Mouse (Mus musculus) heart, postnatal 14 days (tissue): Measurements from ENCODE around the gene Nkx2-9. TPM values are rescaled to one million over a fixed set of nuclear protein-coding genes. Genes with fewer than 3 reads are reported as not detected.

Experiments used
- DNase-seq, 2 experiments: peaks; one replicate each; pipeline ENCODE4 v3.0.0; 2021 to 2022
- intact Hi-C: fragments of 180-260 bp; cut with DNase I; formaldehyde crosslinking; loops from one replicate; pipeline ENCODE4 v1.15.1; 2025
- long read RNA-seq, 2 experiments: library from polyadenylated mRNA; stranded (forward); transcript quantifications; one replicate each; pipeline ENCODE4 v2.0.0; 2021
- total RNA-seq, 2 experiments: library from RNA; stranded (reverse); gene quantifications; 2 replicates each; pipeline ENCODE4 v1.2.3; 2021

Nkx2-9 gene
- not detected for total RNA-seq
- long read RNA-seq, experiment 1 = 0 reads
- long read RNA-seq, experiment 2 = 0 reads

- intact Hi-C loops = no loop called here
- no peak for DNase-seq
These were observed at the start of gene Nkx2-9 for GRCm38 (mm10) chr12:56612761-56613437. Gene Nkx2-9, minus strand, starts transcription at chr12:56613284.

GRCm38 (mm10) chr12:56637181-56637566 is 24.1 kb upstream of the Nkx2-9 start:
- intact Hi-C loops = loop anchor here (1.0 to 10.0 kb wide), 2 partner anchors 579 to 752 kb away; no protein-coding TSS in a partner anchor
- DNase-seq = peak; percentile 10 to 56

GRCm38 (mm10) chr12:56636534-56637180 is 23.6 kb upstream of the Nkx2-9 start:
- peak in 1 of 2 experiments; percentile 21 for DNase-seq
- intact Hi-C loops = loop anchor here (1.0 to 10.0 kb wide), 2 partner anchors 578 to 752 kb away; no protein-coding TSS in a partner anchor

- no peak for DNase-seq
These were observed 3.0 kb upstream of the Nkx2-9 start for GRCm38 (mm10) chr12:56616088-56616487.

GRCm38 (mm10) chr12:56615391-56615790 is 2.3 kb upstream of the Nkx2-9 start:
- no peak for DNase-seq
- intact Hi-C loops = no loop called here

More at GRCm38 (mm10) chr12:56616088-56616487, 3.0 kb upstream of the Nkx2-9 start:
- intact Hi-C loops = no loop called here

GRCm38 (mm10) chr12:56614513-56614912 is 1.4 kb upstream of the Nkx2-9 start:
- DNase-seq = no peak
- intact Hi-C loops = no loop called here

- DNase-seq = no peak
- intact Hi-C loops = no loop called here
These were observed 929 bp upstream of the Nkx2-9 start for GRCm38 (mm10) chr12:56613916-56614510.

GRCm38 (mm10) chr12:56613438-56613830 is 350 bp upstream of the Nkx2-9 start:
- no peak for DNase-seq
- intact Hi-C loops = no loop called here

GRCm38 (mm10) chr12:56612349-56612735 is 742 bp downstream of the Nkx2-9 start:
- DNase-seq = no peak
- intact Hi-C loops = no loop called here

GRCm38 (mm10) chr12:56611504-56612348 is 1.4 kb downstream of the Nkx2-9 start:
- peak; percentile 4 to 18 for DNase-seq
- intact Hi-C loops = no loop called here

- intact Hi-C loops = no loop called here
- no peak for DNase-seq
These were observed 2.2 kb downstream of the Nkx2-9 start for GRCm38 (mm10) chr12:56610851-56611250.

GRCm38 (mm10) chr12:56591722-56592121 is 21.4 kb downstream of the Nkx2-9 start:
- peak in 1 of 2 experiments; percentile 19 for DNase-seq
- intact Hi-C loops = loop anchor here (2.0 kb wide), 1 partner anchor 533 kb away; no protein-coding TSS in a partner anchor

- DNase-seq = no peak
- intact Hi-C loops = no loop called here
These were observed 25.3 kb downstream of the Nkx2-9 start for GRCm38 (mm10) chr12:56587830-56588229.

Other genes starting within 250 kb of the Nkx2-9 start
- gene Nkx2-1, start 76.4 kb downstream of the Nkx2-9 start, total RNA-seq = under 1 TPM in 1 of 2 experiments, not detected in 1; 0.19 TPM
- gene Pax9, start 78.5 kb upstream of the Nkx2-9 start, total RNA-seq = under 1 TPM; 0.22 to 0.24 TPM